Mouse (Mus musculus): ENCODE data around the gene H2al2a. TPM values are rescaled to one million over a fixed set of nuclear protein-coding genes. Genes with fewer than 3 reads are reported as not detected.

The H2al2a gene
- not detected for total RNA-seq (2021)

- intact Hi-C loops (cut with DNase I) = no loop called here
- no peak for DNase-seq (ENCODE audit: low spot score)
Observed at GRCm38 (mm10) chr2:17996858-17997257, at the start of gene H2al2a. H2al2a (minus strand) TSS chr2:17996958.

DNA sequence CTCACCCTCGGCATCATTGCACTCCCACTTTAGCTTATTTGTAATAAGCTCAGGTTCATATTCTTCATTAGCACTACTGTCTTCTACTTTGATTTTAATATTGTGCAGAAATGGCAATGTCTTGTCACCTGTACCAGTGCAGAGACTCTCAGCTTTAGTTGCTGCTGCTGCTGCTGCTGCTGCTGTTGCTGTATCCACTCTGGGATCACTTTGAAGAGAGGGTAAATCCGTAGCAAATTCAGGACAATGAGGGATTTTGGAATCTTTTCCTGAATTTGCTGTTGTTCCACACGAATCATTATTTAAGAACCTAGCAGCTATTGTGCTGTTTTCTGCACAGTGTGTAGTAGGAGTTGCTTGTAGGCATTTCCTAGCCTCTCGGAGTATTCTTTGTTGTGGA, 49.4 kb upstream of the H2al2a start:
- intact Hi-C loops (cut with DNase I) = loop anchor here (1.0 to 5.0 kb wide), 2 partner anchors 15 to 721 kb away; no protein-coding TSS in a partner anchor
- DNase-seq (ENCODE audit: low spot score) = no peak

- intact Hi-C loops (cut with DNase I) = loop anchor here (1.0 to 5.0 kb wide), 2 partner anchors 14 to 722 kb away; no protein-coding TSS in a partner anchor
- DNase-seq (ENCODE audit: low spot score) = no peak
Observed at GRCm38 (mm10) chr2:18045781-18046181, 49.0 kb upstream of the H2al2a start.

DNA sequence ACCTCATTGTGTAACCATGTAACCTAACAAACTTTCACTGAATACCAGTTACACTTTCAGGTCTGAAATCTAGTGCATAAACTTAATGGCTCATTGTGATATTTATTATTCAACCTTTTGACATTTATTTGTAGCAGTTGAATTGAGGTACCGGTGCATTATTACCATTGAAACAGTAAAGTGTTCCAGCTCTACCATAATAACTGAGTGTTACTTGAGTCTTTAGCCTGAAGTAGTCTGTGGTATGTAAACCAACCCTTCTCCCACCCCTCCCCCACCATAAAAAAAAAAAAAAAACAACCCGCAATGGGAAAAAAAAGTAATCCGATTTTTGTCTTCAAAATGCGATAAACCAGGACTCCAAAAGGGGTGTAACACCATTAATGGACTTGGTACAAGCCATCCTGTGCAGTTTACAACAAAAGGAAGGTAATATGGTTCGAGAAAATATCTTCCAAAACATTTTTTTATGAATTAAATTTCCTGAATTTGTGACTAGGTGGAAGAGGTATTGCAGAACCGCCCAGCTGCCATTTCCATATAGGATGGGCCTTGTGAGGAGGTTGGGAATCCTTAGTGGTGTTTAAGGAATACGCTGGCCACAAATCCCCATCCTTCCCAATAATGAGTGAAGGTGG, 48.5 kb upstream of the H2al2a start:
- DNase-seq (ENCODE audit: low spot score) = no peak

GRCm38 (mm10) chr2:18041199-18041885, 44.6 kb upstream of the H2al2a start:
- intact Hi-C loops (cut with DNase I) = no loop called here

More for the DNA sequence above, 48.5 kb upstream of the H2al2a start:
- intact Hi-C loops (cut with DNase I) = loop anchor here (5.0 kb wide), 1 partner anchor 722 kb away; no protein-coding TSS in a partner anchor

GRCm38 (mm10) chr2:18040347-18041160, 43.8 kb upstream of the H2al2a start:
- intact Hi-C loops (cut with DNase I) = no loop called here
- no peak for DNase-seq (ENCODE audit: low spot score)

More at GRCm38 (mm10) chr2:18041199-18041885, 44.6 kb upstream of the H2al2a start:
- DNase-seq (ENCODE audit: low spot score) = no peak

- intact Hi-C loops (cut with DNase I) = no loop called here
- no peak for DNase-seq (ENCODE audit: low spot score)
Observed at GRCm38 (mm10) chr2:18039566-18040290, 43.0 kb upstream of the H2al2a start.

DNA sequence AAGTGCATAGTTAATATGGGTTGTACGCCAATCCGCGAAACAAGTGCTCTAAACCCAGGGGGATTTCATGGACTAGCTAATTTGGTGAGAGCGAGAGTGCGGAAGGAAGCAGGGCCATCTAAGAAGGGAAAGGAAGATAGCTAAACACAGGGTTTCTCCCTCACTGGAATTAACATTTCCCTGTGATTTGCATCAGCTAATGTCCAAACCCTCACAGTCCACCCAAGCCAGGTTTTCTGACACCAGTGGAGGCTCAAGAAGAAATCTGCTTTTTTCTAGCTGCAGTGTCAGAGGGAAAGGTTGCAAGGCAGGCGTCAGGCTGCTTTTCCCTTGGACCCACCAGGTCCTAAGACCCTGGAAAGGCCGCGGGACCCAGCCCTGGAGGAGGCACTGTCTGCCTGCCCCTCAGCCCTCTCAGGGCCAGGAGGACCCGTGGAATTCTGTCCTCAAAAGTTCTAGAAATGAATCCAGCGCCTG, 42.2 kb upstream of the H2al2a start:
- DNase-seq (ENCODE audit: low spot score) = no peak
- intact Hi-C loops (cut with DNase I) = no loop called here

DNA sequence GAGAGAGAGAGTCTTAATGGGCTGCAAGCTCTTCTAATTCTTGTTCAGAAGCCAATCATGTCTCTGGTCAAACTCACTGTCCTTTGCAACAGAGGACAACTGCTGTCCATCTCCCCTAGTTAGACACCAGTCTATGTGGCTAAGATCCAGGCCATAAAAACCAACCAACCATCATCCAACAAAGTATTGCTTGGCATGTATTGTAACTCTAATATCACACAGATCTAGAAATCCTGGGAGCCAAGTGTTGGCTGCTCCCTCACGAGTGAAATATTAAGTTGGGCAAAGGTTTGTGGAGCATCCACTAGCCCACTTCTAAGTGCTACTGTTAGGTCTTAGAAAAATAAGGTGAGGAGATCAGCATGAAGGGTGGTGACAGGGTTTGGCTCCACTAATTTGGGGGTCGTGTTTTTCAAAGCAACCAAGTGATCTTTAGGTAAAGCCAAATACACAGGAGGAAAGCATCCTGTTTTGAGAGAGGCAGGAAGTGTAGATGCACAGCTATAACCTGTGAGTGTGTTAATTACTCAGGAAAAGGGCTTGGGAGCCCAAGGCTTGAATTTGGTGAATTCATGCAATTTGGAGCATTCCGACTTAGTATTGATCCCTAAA, 41.5 kb upstream of the H2al2a start:
- DNase-seq (ENCODE audit: low spot score) = no peak
- intact Hi-C loops (cut with DNase I) = no loop called here

- no peak for DNase-seq (ENCODE audit: low spot score)
- intact Hi-C loops (cut with DNase I) = no loop called here
Observed at GRCm38 (mm10) chr2:18037491-18037890, 40.7 kb upstream of the H2al2a start, which contains the start of gene A930004D18Rik. A930004D18Rik (minus strand) TSS chr2:18037737.

- DNase-seq (ENCODE audit: low spot score) = no peak
- intact Hi-C loops (cut with DNase I) = loop anchor here (5.0 kb wide), 2 partner anchors 638 to 733 kb away; partner anchors contain the start of gene Commd3
Observed at GRCm38 (mm10) chr2:18034371-18035250, 37.9 kb upstream of the H2al2a start.

DNA sequence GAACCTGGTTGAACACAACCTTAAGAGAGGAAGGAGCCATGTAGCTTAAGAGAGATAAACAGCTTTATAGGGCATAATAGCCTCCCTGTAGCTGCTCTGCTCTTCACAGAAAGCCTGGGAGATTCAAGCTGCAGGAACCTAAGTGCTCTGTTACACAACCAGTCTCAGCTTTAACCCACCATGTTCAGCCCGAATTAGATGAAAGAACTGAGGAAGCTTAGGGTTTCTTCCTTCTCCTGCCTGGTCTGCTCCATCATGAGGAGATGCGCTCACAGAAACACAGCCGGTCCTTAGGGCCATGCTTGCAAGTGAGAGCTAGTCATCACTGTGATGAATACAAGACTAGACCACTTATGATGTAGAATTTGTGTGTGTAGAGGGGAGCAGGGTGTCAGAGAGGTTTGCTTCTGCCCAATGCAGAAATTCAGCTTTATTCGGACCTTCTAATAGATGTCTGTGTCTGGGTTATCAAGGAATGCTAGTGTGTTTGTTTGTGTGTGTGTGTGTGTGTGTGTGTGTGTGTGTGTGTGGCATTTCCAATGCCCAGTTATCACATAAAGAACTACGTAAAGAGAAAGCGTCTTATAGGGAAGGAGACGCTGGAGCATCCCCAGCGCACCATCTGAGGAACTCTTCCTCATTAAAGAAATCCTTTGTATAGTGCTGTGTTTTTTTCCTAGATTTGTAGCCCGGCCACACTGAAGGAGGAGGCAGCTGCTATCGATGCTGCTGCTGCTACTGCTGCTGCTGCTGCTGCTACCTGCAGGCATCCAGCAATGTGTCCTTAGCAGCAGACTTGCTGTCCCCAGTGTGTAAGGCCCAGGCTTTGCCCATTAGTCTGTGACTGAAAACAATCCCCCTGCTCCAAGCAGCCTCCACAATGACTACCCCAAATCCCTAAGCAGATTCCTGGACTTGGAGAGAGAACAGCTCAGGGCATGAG, 36.7 kb upstream of the H2al2a start:
- intact Hi-C loops (cut with DNase I) = loop anchor here (5.0 kb wide), 2 partner anchors 639 to 734 kb away; partner anchors contain the start of gene Commd3
- DNase-seq (ENCODE audit: low spot score) = no peak

DNA sequence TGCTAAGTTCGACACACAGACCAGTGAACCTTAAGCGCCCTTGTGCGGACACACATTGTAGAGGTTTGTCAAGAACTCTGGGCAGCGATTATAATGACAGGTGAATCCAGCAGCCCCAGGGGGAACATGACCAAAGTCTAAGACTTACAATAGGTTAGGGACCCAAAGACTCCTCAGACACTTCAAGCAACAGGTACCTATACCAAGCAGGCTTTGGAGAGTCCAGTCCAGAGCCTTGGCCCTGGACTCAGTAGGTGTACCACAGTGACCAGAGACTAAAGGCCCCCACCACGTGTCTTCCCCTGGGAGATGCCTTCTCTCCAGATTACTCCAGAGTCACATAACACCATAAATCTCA, 35.8 kb upstream of the H2al2a start:
- no peak for DNase-seq (ENCODE audit: low spot score)
- intact Hi-C loops (cut with DNase I) = loop anchor here (5.0 kb wide), 2 partner anchors 640 to 735 kb away; partner anchors contain the start of gene Commd3

GRCm38 (mm10) chr2:18031831-18032537, 35.2 kb upstream of the H2al2a start:
- intact Hi-C loops (cut with DNase I) = loop anchor here (1.0 to 5.0 kb wide), 3 partner anchors 14 to 735 kb away; partner anchors contain the start of gene Commd3
- DNase-seq (ENCODE audit: low spot score) = no peak

- intact Hi-C loops (cut with DNase I) = loop anchor here (1.0 to 5.0 kb wide), 3 partner anchors 15 to 736 kb away; partner anchors contain the start of gene Commd3
- DNase-seq (ENCODE audit: low spot score) = no peak
Observed at GRCm38 (mm10) chr2:18031271-18031821, 34.6 kb upstream of the H2al2a start.

- DNase-seq (ENCODE audit: low spot score) = no peak
- intact Hi-C loops (cut with DNase I) = loop anchor here (5.0 kb wide), 2 partner anchors 642 to 737 kb away; partner anchors contain the start of gene Commd3
Observed at GRCm38 (mm10) chr2:18030581-18030980, 33.8 kb upstream of the H2al2a start.

All from heart, postnatal 25 days (tissue).